9 mouse cellular contexts compared by ENCODE assay signal in the genomic region with DNA sequence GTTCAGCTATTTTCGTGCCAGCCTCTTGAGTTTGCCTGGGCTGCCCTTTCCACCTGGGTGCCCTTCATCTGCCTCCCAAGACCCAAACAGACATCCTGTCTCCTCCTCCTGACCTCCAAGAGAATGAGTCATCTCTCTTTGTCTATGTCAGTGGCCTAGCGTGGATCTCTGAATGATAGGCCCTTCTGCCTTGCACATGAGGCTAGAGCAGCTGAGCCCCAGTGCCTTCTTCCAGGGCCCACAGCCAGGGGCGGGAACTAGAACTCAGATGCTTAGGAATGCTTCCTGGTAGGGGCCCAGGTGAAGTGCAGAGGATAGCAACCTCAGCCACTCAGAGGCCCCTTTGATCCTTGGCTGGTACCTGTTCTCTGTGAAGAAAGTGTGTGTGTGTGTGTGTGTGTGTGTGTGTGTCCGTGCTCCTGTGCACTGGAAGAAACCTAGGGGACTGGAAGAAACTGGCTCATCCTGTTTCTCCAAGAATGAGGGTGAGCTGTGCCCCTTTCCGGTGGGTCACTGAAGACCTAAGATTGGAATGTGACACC. TPM values are rescaled to one million over a fixed set of nuclear protein-coding genes. Genes with fewer than 3 reads are reported as not detected.
A peak's percentile ranks its signal among the peaks of the same experiment; 100 is the strongest.
DNase-seq lines count a peak whose midpoint lies in the region; ATAC-seq and TF ChIP-seq lines count a peak whose summit lies in the region.
"Had no signal": no experiment of that assay in that cellular context is flagged by ENCODE, and none has a peak within 500 bp of the region (broad histone marks: within the 10 kb centered on the region; RNA-seq: fewer than 3 reads in every experiment).

No protein-coding gene starts in this region.

- DNase-seq in heart, adult 9 months (ENCODE audit: low spot score in 2 of 2), result no peak
- peak; percentile 53 for DNase-seq in CH12.LX (ENCODE audit: extremely low read depth)
- DNase-seq in kidney, postnatal 4 days, result peak; percentile 35 to 50
- DNase-seq in gastrocnemius, adult 18-20 months (ENCODE audit: low spot score), result no peak
- DNase-seq in layer of hippocampus, postnatal 10 days (ENCODE audit: low spot score in 2 of 2), result no peak

- H3K27ac ChIP-seq in heart, embryonic 14.5 days (replicated peaks in 1 of 2; ENCODE audit: control insufficient read depth in 1 of 2, insufficient read depth in 1 of 2, low read depth in 2 of 2, low read length in 2 of 2), result peak overlapping the region; percentile 17 to 99; a peak in 2 of 4 replicates
- no peak overlapping the region for H3K27ac ChIP-seq in CH12.LX (ENCODE audit: insufficient read depth, low read depth)
- H3K27ac ChIP-seq in embryonic facial prominence, embryonic 12.5 days, result peak overlapping the region; percentile 70
- peak overlapping the region; percentile 98 for H3K27ac ChIP-seq in stomach, embryonic 16.5 days (ENCODE audit: low read length)
- H3K27ac ChIP-seq: midbrain, embryonic 12.5 days had no signal

- no peaks in the 10 kb centered on the region for H3K9me3 ChIP-seq in heart, embryonic 14.5 days (ENCODE audit: control insufficient read depth, low read length)
- no peaks in the 10 kb centered on the region for H3K9me3 ChIP-seq in CH12.LX (replicated peaks; ENCODE audit: low read length)
- no peaks in the 10 kb centered on the region for H3K9me3 ChIP-seq in embryonic facial prominence, embryonic 12.5 days
- H3K9me3 ChIP-seq in stomach, embryonic 16.5 days (replicated peaks; ENCODE audit: control insufficient read depth, low read length), result no peaks in the 10 kb centered on the region
- H3K9me3 ChIP-seq: midbrain, embryonic 12.5 days had no signal

- 0 out of 2 replicates have a peak, but pooled peaks have one; percentile 36 for TF ChIP-seq EP300 in CH12.LX (IDR thresholded peaks at IDR 0.05; ENCODE audit: low read length)

- peaks cover 43% of the 10 kb centered on the region for H3K79me2 ChIP-seq in CH12.LX (replicated peaks; ENCODE audit: control insufficient read depth, extremely low read depth, insufficient read depth, poor library complexity, severe bottlenecking)

- H3K9ac ChIP-seq in heart, embryonic 14.5 days (ENCODE audit: low read length), result peak overlapping the region; percentile 100
- H3K9ac ChIP-seq in CH12.LX (ENCODE audit: insufficient read depth, low read depth), result 0 out of 2 replicates have a peak overlapping the region, but pooled peaks have one; percentile 0
- no peak overlapping the region for H3K9ac ChIP-seq in embryonic facial prominence, embryonic 12.5 days
- H3K9ac ChIP-seq in stomach, embryonic 16.5 days (ENCODE audit: low read length), result peak overlapping the region; percentile 45
- H3K9ac ChIP-seq: midbrain, embryonic 12.5 days had no signal

- peaks cover 45 to 70% of the 10 kb centered on the region in 2 experiments for H3K4me1 ChIP-seq in heart, embryonic 14.5 days (ENCODE audit: control insufficient read depth in 2 of 2, insufficient read depth in 2 of 2, low read length in 2 of 2)
- H3K4me1 ChIP-seq in CH12.LX (ENCODE audit: control insufficient read depth in 1 of 2, insufficient read depth in 2 of 2), result peaks cover 46 to 75% of the 10 kb centered on the region in 2 experiments
- peaks cover 70% of the 10 kb centered on the region for H3K4me1 ChIP-seq in embryonic facial prominence, embryonic 12.5 days
- H3K4me1 ChIP-seq in stomach, embryonic 16.5 days (ENCODE audit: control insufficient read depth, insufficient read depth, low read length), result peaks cover 68% of the 10 kb centered on the region

- dilution Hi-C loops in CH12.LX (cut with MboI; ENCODE audit: extremely low pct_ligation_motif_present, extremely low pct_unique_long_range_greater_than_20kb, low sequenced_read_pairs), result no loop called here

- peak overlapping the region; percentile 88 for H3K4me2 ChIP-seq in heart, embryonic 14.5 days (ENCODE audit: low read length)
- peak overlapping the region; percentile 3; the same call in 1 of the 2 replicates for H3K4me2 ChIP-seq in CH12.LX (ENCODE audit: insufficient read depth, low read depth, poor library complexity, severe bottlenecking)
- H3K4me2 ChIP-seq in embryonic facial prominence, embryonic 12.5 days (replicated peaks), result peak overlapping the region; percentile 27
- peak overlapping the region; percentile 36 for H3K4me2 ChIP-seq in stomach, embryonic 16.5 days (ENCODE audit: low read depth, low read length)
- H3K4me2 ChIP-seq: midbrain, embryonic 12.5 days had no signal

- H3K36me3 ChIP-seq in heart, embryonic 14.5 days (ENCODE audit: control insufficient read depth, insufficient read depth, low read length), result no peaks in the 10 kb centered on the region
- peaks cover 0 to 16% of the 10 kb centered on the region in 2 experiments for H3K36me3 ChIP-seq in CH12.LX (replicated peaks in 1 of 2; ENCODE audit: control insufficient read depth in 1 of 2, insufficient read depth in 1 of 2, low read length in 1 of 2)
- no peaks in the 10 kb centered on the region for H3K36me3 ChIP-seq in embryonic facial prominence, embryonic 12.5 days
- no peaks in the 10 kb centered on the region for H3K36me3 ChIP-seq in stomach, embryonic 16.5 days (ENCODE audit: control insufficient read depth, insufficient read depth, low read length)
- H3K36me3 ChIP-seq: midbrain, embryonic 12.5 days had no signal

- ATAC-seq in heart, embryonic 14.5 days (ENCODE audit: insufficient number of reproducible peaks, insufficient read depth, low FRiP score, low read depth), result no peak
- ATAC-seq in embryonic facial prominence, embryonic 12.5 days (ENCODE audit: insufficient number of reproducible peaks, insufficient read depth, low FRiP score, low TSS enrichment), result no peak
- 0 out of 2 replicates have a peak, but pooled peaks have one; percentile 14 for ATAC-seq in stomach, embryonic 16.5 days (ENCODE audit: insufficient read depth, low FRiP score)

- TF ChIP-seq POLR2A in CH12.LX (IDR thresholded peaks at IDR 0.05; ENCODE audit: low read depth, low read length), result no peak

- in situ Hi-C loops in CH12.LX (cut with MboI; ENCODE audit: low pct_ligation_motif_present, low pct_unique_long_range_greater_than_20kb, low sequenced_read_pairs), result loop anchor here (5.0 kb wide), 1 partner anchor 79 kb away; no protein-coding TSS in a partner anchor

- no peak for TF ChIP-seq RAD21 in CH12.LX (IDR thresholded peaks at IDR 0.05; ENCODE audit: low read depth, low read length)

- H3K4me3 ChIP-seq in heart, embryonic 14.5 days (ENCODE audit: control insufficient read depth in 1 of 2, insufficient read depth in 1 of 2, low read depth in 1 of 2, low read length in 2 of 2), result no peak overlapping the region
- H3K4me3 ChIP-seq in CH12.LX (replicated peaks in 1 of 3; ENCODE audit: low read depth in 2 of 3, low read length in 2 of 3, poor library complexity in 1 of 3), result no peak overlapping the region
- H3K4me3 ChIP-seq in embryonic facial prominence, embryonic 12.5 days, result no peak overlapping the region
- no peak overlapping the region for H3K4me3 ChIP-seq in stomach, embryonic 16.5 days (replicated peaks; ENCODE audit: low read length)
- H3K4me3 ChIP-seq: midbrain, embryonic 12.5 days had no signal

- H3K27me3 ChIP-seq in heart, embryonic 14.5 days (ENCODE audit: control insufficient read depth, insufficient read depth, low read length), result no peaks in the 10 kb centered on the region
- no peaks in the 10 kb centered on the region for H3K27me3 ChIP-seq in CH12.LX (replicated peaks)
- H3K27me3 ChIP-seq in embryonic facial prominence, embryonic 12.5 days, result no peaks in the 10 kb centered on the region
- H3K27me3 ChIP-seq in stomach, embryonic 16.5 days (ENCODE audit: control insufficient read depth, insufficient read depth, low read length), result no peaks in the 10 kb centered on the region
- H3K27me3 ChIP-seq: midbrain, embryonic 12.5 days had no signal

- no peak for TF ChIP-seq CTCF in CH12.LX (conservative IDR thresholded peaks at IDR 0.05 in 1 of 2, IDR thresholded peaks at IDR 0.05 in 1 of 2; ENCODE audit: low read depth in 2 of 2, low read length in 2 of 2)

- WGBS in heart, embryonic 14.5 days, result 19% methylated on average over 5 of the region's 5 CpGs
- 31% methylated on average over 5 of the region's 5 CpGs for WGBS in embryonic facial prominence, embryonic 12.5 days
- WGBS in stomach, embryonic 16.5 days, result 32% methylated on average over 5 of the region's 5 CpGs

TF ChIP-seq in CH12.LX, 34 proteins besides CTCF, POLR2A, EP300 and RAD21:
- TF ChIP-seq SMC3 (IDR thresholded peaks at IDR 0.05; ENCODE audit: low read depth, low read length) (no peak), BHLHE40 (IDR thresholded peaks at IDR 0.05; ENCODE audit: low read depth, low read length) (0 out of 2 replicates have a peak, but pooled peaks have one; percentile 16), MAX (IDR thresholded peaks at IDR 0.05; ENCODE audit: low read length) (no peak), MYC (IDR thresholded peaks at IDR 0.05; ENCODE audit: low read depth, low read length) (no peak), IRF4 (IDR thresholded peaks at IDR 0.05; ENCODE audit: low read depth, low read length) (0 out of 2 replicates have a peak, but pooled peaks have one; percentile 15), USF1 (IDR thresholded peaks at IDR 0.05; ENCODE audit: low read depth, low read length) (no peak), ETS1 (conservative IDR thresholded peaks at IDR 0.05; ENCODE audit: low read depth, low read length) (peak; percentile 48), CHD1 (IDR thresholded peaks at IDR 0.05; ENCODE audit: low read depth, low read length) (no peak), USF2 (conservative IDR thresholded peaks at IDR 0.05; ENCODE audit: low read depth, low read length) (no peak)

RNA-seq across cellular contexts. Expression of a gene that starts 3.9 kb away (rescaled TPM):
- polyA plus RNA-seq in heart, embryonic 14.5 days (2014; fragmentation: Nextera tagmentation; extraction: Ambion mirVana), result 17.3 and 19.0 TPM in 2 replicates
- total RNA-seq in CH12.LX (2012; rRNA removed), result 15.4 and 15.5 TPM in 2 replicates
- 6.5 and 6.6 TPM in 2 replicates for total RNA-seq in CH12.LX (2014; rRNA removed)
- 19.1 and 22.6 TPM in 2 replicates for polyA plus RNA-seq in CH12.LX (2012; ENCODE audit: insufficient read length, low read depth)
- 35.6 and 36.4 TPM in 2 replicates for polyA plus RNA-seq in embryonic facial prominence, embryonic 12.5 days (2016; fragmentation: Nextera tagmentation; extraction: Ambion mirVana)
- 13.9 and 16.1 TPM in 2 replicates for polyA plus RNA-seq in stomach, embryonic 16.5 days (2015; fragmentation: Nextera tagmentation; extraction: Ambion mirVana)
- 10 to 100 TPM; 16.6 to 17.3 TPM for total RNA-seq in gastrocnemius, adult 18-20 months (2021)
- total RNA-seq in layer of hippocampus, postnatal 10 days (2021), result 10 to 100 TPM; 70.7 to 83.2 TPM

Comparison
In these comparisons a context has a peak if more than half of its experiments do, and no peak if none do; other contexts are left out.
1. H3K4me2 ChIP-seq: peak in every context shown above with its lines; median percentile 88 in heart, embryonic 14.5 days; 36 in stomach, embryonic 16.5 days; 27 in embryonic facial prominence, embryonic 12.5 days; 3 in CH12.LX.
2. DNase-seq: peak in CH12.LX (single experiment) and kidney, postnatal 4 days (2 of 2); none in heart, adult 9 months (0 of 2), gastrocnemius, adult 18-20 months (single experiment) and layer of hippocampus, postnatal 10 days (0 of 2).